Mouse (Mus musculus) MEL (cell line): ENCODE results near the gene Nqo2. TPM values are rescaled to one million over a fixed set of nuclear protein-coding genes. Genes with fewer than 3 reads are reported as not detected.

Source experiments
- DNase-seq: peaks from one replicate; pipeline ENCODE4 v3.0.0; 2011; ENCODE audit warnings: low read depth, low spot score
- H3K27ac ChIP-seq: 2 replicates; pipeline ENCODE4 v1.5.1; 2012; ENCODE audit warnings: low read depth, mild to moderate bottlenecking, control low read depth, low read length, moderate library complexity; ENCODE audit not compliant: control insufficient read depth
- H3K27me3 ChIP-seq, 2 experiments: fragments of 150-350 bp in 1 of 2; sonication (generic) in 1 of 2; 2 replicates each; pipeline ENCODE4 v1.6.1; 2012; ENCODE audit warnings: low read length in 2 of 2, mild to moderate bottlenecking in 2 of 2, improper control_type of control experiment in 1 of 2, moderate library complexity in 1 of 2; ENCODE audit not compliant: insufficient read depth in 2 of 2, control insufficient read depth in 1 of 2
- H3K36me3 ChIP-seq, 2 experiments: 2 replicates each; pipeline ENCODE4 v1.6.1; 2012 to 2014; ENCODE audit warnings: low read length in 2 of 2, improper control_type of control experiment in 1 of 2, inconsistent platforms in 1 of 2, mild to moderate bottlenecking in 1 of 2; ENCODE audit not compliant: insufficient read depth in 2 of 2, control insufficient read depth in 1 of 2
- H3K4me1 ChIP-seq, 2 experiments: fragments of 150-350 bp in 1 of 2; sonication (generic) in 1 of 2; 2 replicates each; pipeline ENCODE4 v1.6.1; 2012; ENCODE audit warnings: low read length in 2 of 2, improper control_type of control experiment in 1 of 2, mild to moderate bottlenecking in 1 of 2; ENCODE audit not compliant: insufficient read depth in 2 of 2, control insufficient read depth in 1 of 2
- H3K4me3 ChIP-seq, 2 experiments: fragments of 150-350 bp in 1 of 2; sonication (generic) in 1 of 2; 2 replicates each; pipeline ENCODE4 v1.5.1; 2012; ENCODE audit warnings: low read depth in 2 of 2, low read length in 2 of 2, mild to moderate bottlenecking in 2 of 2, moderate library complexity in 2 of 2, control low read depth in 1 of 2, improper control_type of control experiment in 1 of 2; ENCODE audit not compliant: control insufficient read depth in 1 of 2, insufficient read depth in 1 of 2
- H3K79me2 ChIP-seq: 2 replicates; pipeline ENCODE4 v1.6.1; 2012; ENCODE audit warnings: mild to moderate bottlenecking, low read length, moderate library complexity; ENCODE audit not compliant: control insufficient read depth, poor library complexity, insufficient read depth
- H3K9ac ChIP-seq: 2 replicates; pipeline ENCODE4 v1.6.1; 2012; ENCODE audit warnings: low read depth, mild to moderate bottlenecking, control low read depth, low read length, moderate library complexity; ENCODE audit not compliant: control insufficient read depth, poor library complexity, severe bottlenecking
- H3K9me3 ChIP-seq: fragments of 150-350 bp; sonication (generic); replicated peaks from 2 replicates; pipeline ENCODE4 v1.6.1; 2012; ENCODE audit warnings: mild to moderate bottlenecking, low read length, improper control_type of control experiment, moderate library complexity; ENCODE audit not compliant: insufficient read depth
- CHD1 ChIP-seq: IDR thresholded peaks from 2 replicates; pipeline ENCODE4 v1.6.1; 2012; ENCODE audit warnings: low read depth, mild to moderate bottlenecking, inconsistent platforms, low read length, improper control_type of control experiment
- CTCF ChIP-seq, 3 experiments: IDR thresholded peaks in 2 of 3; conservative IDR thresholded peaks in 1 of 3; 2 replicates each; pipeline ENCODE4 v1.5.1; 2011 to 2012; ENCODE audit warnings: low read length in 3 of 3, low read depth in 2 of 3, mild to moderate bottlenecking in 2 of 3, improper control_type of control experiment in 1 of 3, inconsistent platforms in 1 of 3, mixed read lengths in 1 of 3, moderate library complexity in 1 of 3; ENCODE audit not compliant: control insufficient read depth in 1 of 3, insufficient read depth in 1 of 3, poor library complexity in 1 of 3, severe bottlenecking in 1 of 3
- E2F4 ChIP-seq: IDR thresholded peaks from 2 replicates; pipeline ENCODE4 v1.6.1; 2011; ENCODE audit warnings: low read depth, low read length, improper control_type of control experiment, borderline replicate concordance
- EP300 ChIP-seq, 2 experiments: IDR thresholded peaks; 2 replicates each; pipeline ENCODE4 v1.6.1; 2011; ENCODE audit warnings: improper control_type of control experiment in 2 of 2, low read length in 2 of 2, low read depth in 1 of 2, mild to moderate bottlenecking in 1 of 2
- GATA1 ChIP-seq: IDR thresholded peaks from 2 replicates; pipeline ENCODE4 v1.6.1; 2011; ENCODE audit warnings: low read depth, low read length, improper control_type of control experiment
- HCFC1 ChIP-seq: IDR thresholded peaks from 2 replicates; pipeline ENCODE4 v1.6.1; 2012; ENCODE audit warnings: low read depth, mild to moderate bottlenecking, inconsistent platforms, low read length, improper control_type of control experiment, moderate library complexity
- JUND ChIP-seq: IDR thresholded peaks from 2 replicates; pipeline ENCODE4 v1.6.1; 2011; ENCODE audit warnings: low read depth, mild to moderate bottlenecking, improper control_type of control experiment, low read length
- MAFK ChIP-seq: IDR thresholded peaks from 2 replicates; pipeline ENCODE4 v1.6.1; 2011; ENCODE audit warnings: low read depth, mild to moderate bottlenecking, low read length, improper control_type of control experiment, borderline replicate concordance
- MAZ ChIP-seq: IDR thresholded peaks from 2 replicates; pipeline ENCODE4 v1.6.1; 2012; ENCODE audit warnings: low read depth, mild to moderate bottlenecking, inconsistent platforms, low read length, improper control_type of control experiment
- MEF2A ChIP-seq: IDR thresholded peaks from 2 replicates; pipeline ENCODE4 v1.6.1; 2014; ENCODE audit warnings: low read depth, mild to moderate bottlenecking, inconsistent platforms, low read length, improper control_type of control experiment; ENCODE audit not compliant: poor library complexity, insufficient replicate concordance, severe bottlenecking; ENCODE audit errors: extremely low read depth
- MXI1 ChIP-seq: IDR thresholded peaks from 2 replicates; pipeline ENCODE4 v1.6.1; 2011; ENCODE audit warnings: mild to moderate bottlenecking, low read depth, low read length, improper control_type of control experiment
- NELFE ChIP-seq: IDR thresholded peaks from 2 replicates; pipeline ENCODE4 v1.6.1; 2011; ENCODE audit warnings: low read depth, low read length, improper control_type of control experiment
- NRF1 ChIP-seq: IDR thresholded peaks from 2 replicates; pipeline ENCODE4 v1.6.1; 2014; ENCODE audit warnings: low read depth, mild to moderate bottlenecking, inconsistent platforms, low read length, improper control_type of control experiment, moderate library complexity; ENCODE audit not compliant: poor library complexity, insufficient read depth, severe bottlenecking
- POLR2AphosphoS2 ChIP-seq: IDR thresholded peaks from 2 replicates; pipeline ENCODE4 v1.6.1; 2011; ENCODE audit warnings: low read length, improper control_type of control experiment
- RCOR1 ChIP-seq: IDR thresholded peaks from 2 replicates; pipeline ENCODE4 v1.6.1; 2012; ENCODE audit warnings: low read depth, mild to moderate bottlenecking, inconsistent platforms, low read length, improper control_type of control experiment
- SIN3A ChIP-seq: IDR thresholded peaks from 2 replicates; pipeline ENCODE4 v1.6.1; 2012; ENCODE audit warnings: low read length, improper control_type of control experiment, inconsistent platforms
- SMC3 ChIP-seq: IDR thresholded peaks from 2 replicates; pipeline ENCODE4 v1.6.1; 2011; ENCODE audit warnings: low read depth, low read length, improper control_type of control experiment
- TAL1 ChIP-seq: IDR thresholded peaks from 2 replicates; pipeline ENCODE4 v1.6.1; 2012; ENCODE audit warnings: mild to moderate bottlenecking, inconsistent platforms, low read length, moderate library complexity, mixed read lengths
- TBP ChIP-seq: IDR thresholded peaks from 2 replicates; pipeline ENCODE4 v1.8.0; 2011; ENCODE audit warnings: low read depth, low read length, improper control_type of control experiment
- TCF12 ChIP-seq: IDR thresholded peaks from 2 replicates; pipeline ENCODE4 v1.6.1; 2014; ENCODE audit warnings: low read depth, mild to moderate bottlenecking, inconsistent platforms, low read length, improper control_type of control experiment, moderate library complexity
- USF2 ChIP-seq, 2 experiments: IDR thresholded peaks; 2 replicates each; pipeline ENCODE4 v1.6.1; 2011 to 2012; ENCODE audit warnings: improper control_type of control experiment in 2 of 2, low read length in 2 of 2, borderline replicate concordance in 1 of 2, inconsistent platforms in 1 of 2, low read depth in 1 of 2, mild to moderate bottlenecking in 1 of 2; ENCODE audit not compliant: insufficient read depth in 1 of 2
- ZMIZ1 ChIP-seq: IDR thresholded peaks from 2 replicates; pipeline ENCODE4 v1.6.1; 2012; ENCODE audit warnings: low read depth, mild to moderate bottlenecking, inconsistent platforms, low read length, improper control_type of control experiment, moderate library complexity
- ZNF384 ChIP-seq: IDR thresholded peaks from 2 replicates; pipeline ENCODE4 v1.6.1; 2012; ENCODE audit warnings: low read depth, mild to moderate bottlenecking, inconsistent platforms, low read length, improper control_type of control experiment
- polyA plus RNA-seq, 2 experiments: library from polyadenylated mRNA; stranded (reverse) in 1 of 2; unstranded in 1 of 2; fragments of >175 nt in 1 of 2; fragments of >200 nt in 1 of 2; gene quantifications; 2 replicates each; pipeline versions ENCODE4 v1.2.1 to v1.2.4; 2012; ENCODE audit warnings: low replicate concordance in 2 of 2, low read depth in 1 of 2; ENCODE audit not compliant: insufficient read length in 2 of 2, insufficient read depth in 1 of 2, missing spikeins in 1 of 2
- total RNA-seq: library from RNA; depleted of rRNA; stranded (reverse); fragments of 300-350 nt; gene quantifications from 2 replicates; pipeline ENCODE4 v1.2.3, GENCODE M21; 2012

The Nqo2 gene
- total and polyA plus RNA-seq, 3 experiments, result 3.7 to 7.6 TPM; not detected in 1

DNA sequence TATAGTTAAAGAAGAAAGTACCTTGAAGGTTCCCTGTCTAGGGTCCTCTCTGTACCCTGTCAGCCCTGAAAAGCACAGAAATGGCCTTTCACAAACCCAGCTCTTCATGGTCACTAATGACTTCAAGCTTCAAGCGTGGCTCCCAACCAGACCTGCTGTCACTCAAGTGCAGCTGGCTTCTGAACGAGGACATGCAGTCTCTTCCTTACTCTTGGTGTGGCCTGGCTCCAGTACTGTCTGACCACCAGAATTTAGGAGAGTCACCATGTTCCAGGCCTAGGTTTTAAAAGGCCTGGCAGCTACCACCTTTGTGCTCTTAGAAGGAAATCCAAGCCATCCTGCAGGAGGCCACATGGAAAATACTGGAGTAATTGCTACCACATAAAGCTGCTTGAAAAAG lies 34.2 kb upstream of the Nqo2 start:
- Histone ChIP-seq H3K36me3 (peaks cover 2 to 4% of the 10 kb centered on the region in 2 experiments; a peak in 3 of 4 replicates), H3K9me3 (no peaks in the 10 kb centered on the region), H3K27ac (no peak overlapping the region), H3K4me3 (no peak overlapping the region), H3K9ac (no peak overlapping the region), H3K79me2 (no peaks in the 10 kb centered on the region), H3K4me1 (no peaks in the 10 kb centered on the region), H3K27me3 (no peaks in the 10 kb centered on the region)
- no peak for DNase-seq
- no peak for TF ChIP-seq E2F4
- no peak for TF ChIP-seq HCFC1
- TF ChIP-seq TCF12, result no peak
- no peak for TF ChIP-seq CHD1
- no peak for TF ChIP-seq TAL1
- no peak for TF ChIP-seq ZMIZ1
- TF ChIP-seq MEF2A, result no peak
- no peak for TF ChIP-seq ZNF384
- no peak for TF ChIP-seq USF2 (IDR thresholded peaks at IDR 0.05; ENCODE audit: borderline replicate concordance in 1 of 2, insufficient read depth in 1 of 2, low read depth in 1 of 2, low read length in 2 of 2)
- no peak for TF ChIP-seq JUND
- no peak for TF ChIP-seq CTCF (IDR thresholded peaks at IDR 0.05 in 2 of 3, conservative IDR thresholded peaks at IDR 0.05 in 1 of 3; ENCODE audit: control insufficient read depth in 1 of 3, insufficient read depth in 1 of 3, low read depth in 2 of 3, low read length in 3 of 3, poor library complexity in 1 of 3, severe bottlenecking in 1 of 3)
- TF ChIP-seq MXI1, result no peak
- no peak for TF ChIP-seq NRF1
- no peak for TF ChIP-seq GATA1
- TF ChIP-seq POLR2AphosphoS2, result no peak

DNA sequence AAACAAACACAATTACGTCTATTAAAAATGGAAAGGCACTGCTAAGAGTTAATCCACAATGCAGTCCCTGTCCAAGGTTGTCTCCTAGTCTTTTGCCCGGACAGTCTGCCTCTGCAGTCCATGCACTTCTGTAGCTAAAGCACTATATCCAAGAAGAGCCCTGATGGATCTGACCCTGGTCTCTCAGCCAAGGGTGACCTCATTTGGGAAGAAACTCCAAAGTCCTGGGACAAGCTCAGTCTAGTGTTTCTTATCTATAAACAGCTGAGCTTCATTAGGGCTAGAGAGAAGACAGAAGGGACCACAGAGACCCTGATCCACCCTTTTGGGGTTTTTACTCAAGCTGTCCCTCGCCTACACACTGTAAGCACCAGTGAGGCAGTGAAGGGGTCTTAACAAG lies 33.6 kb upstream of the Nqo2 start:
- Histone ChIP-seq H3K36me3 (peaks cover 2 to 4% of the 10 kb centered on the region in 2 experiments; a peak in 3 of 4 replicates), H3K27ac (no peak overlapping the region)
- TF ChIP-seq CHD1 (no peak), EP300 (IDR thresholded peaks at IDR 0.05; ENCODE audit: low read depth in 1 of 2, low read length in 2 of 2) (no peak), SMC3 (no peak), MXI1 (no peak), CTCF (IDR thresholded peaks at IDR 0.05 in 2 of 3, conservative IDR thresholded peaks at IDR 0.05 in 1 of 3; ENCODE audit: control insufficient read depth in 1 of 3, insufficient read depth in 1 of 3, low read depth in 2 of 3, low read length in 3 of 3, poor library complexity in 1 of 3, severe bottlenecking in 1 of 3) (no peak), GATA1 (no peak), RCOR1 (no peak), NRF1 (no peak), NELFE (no peak), HCFC1 (no peak), SIN3A (no peak), TBP (no peak), MAFK (no peak), POLR2AphosphoS2 (no peak), MAZ (no peak)

More for the DNA sequence above, 33.6 kb upstream of the Nqo2 start:
- no peaks in the 10 kb centered on the region for H3K9me3 ChIP-seq
- H3K79me2 ChIP-seq, result peaks cover 2% of the 10 kb centered on the region; the same call in 1 of the 2 replicates
- no peak for DNase-seq
- no peak overlapping the region for H3K9ac ChIP-seq
- no peaks in the 10 kb centered on the region for H3K4me1 ChIP-seq
- no peaks in the 10 kb centered on the region for H3K27me3 ChIP-seq
- H3K4me3 ChIP-seq, result no peak overlapping the region
